Mouse (Mus musculus) E14TG2a.4 (cell line): ENCODE measurements around the gene Gimap7.

Experiments used
- H3K27me3 ChIP-seq: 2 replicates; pipeline ENCODE4 v1.6.1; 2014; ENCODE audit warnings: low read length, control low read depth; ENCODE audit not compliant: insufficient read depth
- H3K36me3 ChIP-seq: 2 replicates; pipeline ENCODE4 v1.6.1; 2014; ENCODE audit warnings: low read length, control low read depth; ENCODE audit not compliant: insufficient read depth
- H3K4me1 ChIP-seq: replicated peaks from 2 replicates; pipeline ENCODE4 v1.6.1; 2014; ENCODE audit warnings: low read depth, low read length, control low read depth
- H3K4me3 ChIP-seq: replicated peaks from 2 replicates; pipeline ENCODE4 v1.5.1; 2014; ENCODE audit warnings: mild to moderate bottlenecking, low read length
- H3K9me3 ChIP-seq: 2 replicates; pipeline ENCODE4 v1.6.1; 2014; ENCODE audit warnings: low read length, control low read depth
- CTCF ChIP-seq: conservative IDR thresholded peaks from 2 replicates; pipeline ENCODE4 v1.5.1; 2014; ENCODE audit warnings: low read length
- NANOG ChIP-seq: IDR thresholded peaks from 2 replicates; pipeline ENCODE4 v1.6.1; 2014; ENCODE audit warnings: borderline replicate concordance, low read length, mixed read lengths
- POU5F1 ChIP-seq: IDR thresholded peaks from 2 replicates; pipeline ENCODE4 v1.6.1; 2014; ENCODE audit warnings: low read length, borderline replicate concordance

Gimap7 gene

DNA sequence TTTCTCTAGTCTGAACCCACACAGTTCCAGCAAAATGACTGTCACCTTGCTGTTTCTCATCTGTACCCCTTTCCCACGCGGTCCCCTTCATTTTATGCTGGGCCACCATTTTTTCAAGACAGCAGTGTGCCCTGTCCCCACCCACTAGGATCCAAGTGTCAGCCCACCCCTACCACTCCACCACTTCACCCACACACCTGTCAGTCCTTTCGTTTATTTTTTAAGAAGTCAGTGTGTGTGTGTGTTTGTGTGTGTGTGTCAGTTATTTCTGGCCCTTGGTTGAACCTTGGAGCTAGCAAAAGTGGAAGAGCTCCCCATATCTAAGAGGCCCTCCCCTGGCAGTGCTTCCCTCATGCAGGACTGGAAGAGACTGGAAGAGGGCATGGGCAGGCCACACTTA lies 50.5 kb downstream of the Gimap7 start:
- H3K4me3 ChIP-seq: no peak overlapping the region
- no peaks in the 10 kb centered on the region for H3K27me3 ChIP-seq
- peaks cover 8% of the 10 kb centered on the region; the same call in 1 of the 2 replicates for H3K4me1 ChIP-seq
- H3K9me3 ChIP-seq: peaks cover 20% of the 10 kb centered on the region
- H3K36me3 ChIP-seq: no peaks in the 10 kb centered on the region
- no peak for TF ChIP-seq NANOG
- TF ChIP-seq CTCF: no peak
- TF ChIP-seq POU5F1: no peak

DNA sequence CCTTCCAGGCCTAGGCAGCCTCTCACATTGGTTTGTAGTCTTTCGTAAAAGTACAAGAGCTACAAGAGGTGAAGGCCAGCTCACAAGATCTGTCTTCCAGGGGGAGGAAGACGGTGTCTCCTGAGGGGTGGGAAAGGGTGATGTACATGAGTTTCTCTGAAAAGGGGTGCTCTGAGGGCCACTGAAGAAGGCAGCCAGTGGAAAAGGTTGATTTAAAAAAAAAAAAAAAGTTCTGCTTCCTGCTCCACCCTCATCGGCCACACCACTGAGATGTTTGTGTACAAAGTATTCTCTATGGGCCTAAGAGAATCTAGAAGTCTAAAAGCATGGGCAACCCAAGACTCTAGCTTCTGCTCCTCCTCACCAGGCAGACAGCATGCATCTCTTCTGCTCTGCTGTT lies 52.3 kb downstream of the Gimap7 start, which contains the start of gene Gimap3:
Gene Gimap3 (minus strand): TSS at position 156 of the 400 bp plus-strand sequence.
- Histone ChIP-seq H3K4me3 (no peak within 1 kb of the TSS), H3K27me3 (no peaks in the 10 kb centered on the region), H3K9me3 (peaks cover 21% of the 10 kb centered on the region), H3K4me1 (peaks cover 8% of the 10 kb centered on the region; the same call in 1 of the 2 replicates), H3K36me3 (no peaks in the 10 kb centered on the region)
- no peak for TF ChIP-seq NANOG

GRCm38 (mm10) chr6:48772030-48772429 lies 53.6 kb downstream of the Gimap7 start:
- TF ChIP-seq CTCF: peak; percentile 71
- TF ChIP-seq NANOG: no peak
- peaks cover 8% of the 10 kb centered on the region; the same call in 1 of the 2 replicates for H3K4me1 ChIP-seq
- H3K27me3 ChIP-seq: no peaks in the 10 kb centered on the region
- no peak overlapping the region for H3K4me3 ChIP-seq
- H3K9me3 ChIP-seq: peaks cover 33% of the 10 kb centered on the region
- no peaks in the 10 kb centered on the region for H3K36me3 ChIP-seq
